Mouse (Mus musculus): ENCODE results near the gene Ly6g5c.

DNA sequence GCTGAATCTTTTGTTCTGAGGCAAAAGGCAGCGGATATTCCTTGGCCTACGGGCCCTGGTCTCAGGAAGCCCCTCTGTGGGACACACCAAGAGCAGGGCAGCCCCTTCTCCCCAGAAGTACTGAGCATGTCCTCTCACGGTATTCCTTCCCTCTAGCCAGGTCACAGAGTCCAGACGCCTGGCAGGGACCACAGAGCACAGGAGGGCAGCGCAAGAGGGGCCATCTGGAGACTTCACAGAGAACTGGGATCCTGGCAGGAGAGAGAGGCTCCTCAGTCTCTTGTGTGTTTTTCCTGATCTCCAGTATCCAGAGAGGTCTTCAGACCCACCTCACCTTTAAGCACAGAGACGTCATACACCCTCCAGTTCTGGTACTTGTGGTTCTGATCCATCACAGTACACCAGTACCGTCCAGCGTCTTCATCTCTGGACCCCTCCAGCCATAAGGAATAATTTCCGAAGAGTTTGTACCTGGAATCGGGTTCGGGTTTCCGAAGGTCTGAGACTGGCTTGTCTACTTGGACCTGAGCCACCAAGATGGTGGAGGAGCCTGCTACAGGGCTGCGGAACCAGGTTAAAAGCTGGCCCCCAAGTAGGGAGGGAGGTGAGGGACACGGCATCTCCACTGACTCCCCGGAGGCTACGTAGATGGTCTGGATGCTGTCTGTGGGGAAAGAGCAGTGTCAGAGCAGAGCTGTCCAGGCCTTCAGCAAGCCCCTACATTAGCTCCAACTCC lies 25.1 kb upstream of the Ly6g5c start:
- no peak for TF ChIP-seq CTCF (IDR thresholded peaks at IDR 0.05; ENCODE audit: low read depth, low read length)
- TF ChIP-seq GATA1 (IDR thresholded peaks at IDR 0.05; ENCODE audit: borderline replicate concordance, low read length) = no peak
- no peak for TF ChIP-seq POLR2AphosphoS5 (IDR thresholded peaks at IDR 0.05; ENCODE audit: insufficient replicate concordance, low read depth, low read length)
- TF ChIP-seq TAL1 (conservative IDR thresholded peaks at IDR 0.05; ENCODE audit: low read depth, low read length) = no peak

Measured in G1E (cell line).